Mouse (Mus musculus) bone marrow macrophage, adult 2 months (primary cell): ENCODE data around the gene Smim14. TPM values are rescaled to one million over a fixed set of nuclear protein-coding genes. Genes with fewer than 3 reads are reported as not detected.

ENCODE experiments used
- H3K27ac ChIP-seq: 2 replicates; pipeline ENCODE4 v1.5.1; 2012; ENCODE audit warnings: low read depth, low read length; ENCODE audit not compliant: insufficient read depth
- H3K4me1 ChIP-seq: 2 replicates; pipeline ENCODE4 v1.6.1; 2012; ENCODE audit warnings: low read length; ENCODE audit not compliant: control insufficient read depth, insufficient read depth
- H3K4me3 ChIP-seq: 2 replicates; pipeline ENCODE4 v1.5.1; 2012; ENCODE audit warnings: mild to moderate bottlenecking, low read length, moderate library complexity; ENCODE audit not compliant: insufficient read depth
- CTCF ChIP-seq: IDR thresholded peaks from 2 replicates; pipeline ENCODE4 v1.5.1; 2012; ENCODE audit warnings: low read depth, mild to moderate bottlenecking, low read length, moderate library complexity
- POLR2A ChIP-seq: IDR thresholded peaks from 2 replicates; pipeline ENCODE4 v1.6.1; 2012; ENCODE audit warnings: mild to moderate bottlenecking, low read depth, low read length, borderline replicate concordance
- polyA plus RNA-seq: library from polyadenylated mRNA; stranded (reverse); fragments of >200 nt; gene quantifications from 2 replicates; pipeline ENCODE4 v1.2.4, GENCODE M21; 2012; ENCODE audit not compliant: missing spikeins, insufficient read depth, insufficient read length

The Smim14 gene
- polyA plus RNA-seq, 1 experiment: 232 TPM

GRCm38 (mm10) chr5:65525674-65526443, 11.1 kb downstream of the Smim14 start:
- TF ChIP-seq POLR2A (no peak), CTCF (no peak)
- Histone ChIP-seq H3K4me1 (no peaks in the 10 kb centered on the region), H3K4me3 (no peak overlapping the region), H3K27ac (no peak overlapping the region)

- no peak for TF ChIP-seq POLR2A
- no peak for TF ChIP-seq CTCF
- H3K4me1 ChIP-seq: no peaks in the 10 kb centered on the region
- no peak overlapping the region for H3K27ac ChIP-seq
- H3K4me3 ChIP-seq: no peak overlapping the region
These were observed 12.2 kb downstream of the Smim14 start for GRCm38 (mm10) chr5:65524831-65525230.

GRCm38 (mm10) chr5:65521803-65522202, 15.2 kb downstream of the Smim14 start:
- Histone ChIP-seq H3K4me3 (no peak overlapping the region), H3K4me1 (no peaks in the 10 kb centered on the region), H3K27ac (no peak overlapping the region)
- TF ChIP-seq CTCF (no peak), POLR2A (no peak)

GRCm38 (mm10) chr5:65514635-65515278, 22.2 kb downstream of the Smim14 start:
- Histone ChIP-seq H3K4me3 (no peak overlapping the region), H3K27ac (peak overlapping the region; percentile 12; the same call in 1 of the 2 replicates), H3K4me1 (peaks cover 15% of the 10 kb centered on the region)
- TF ChIP-seq CTCF (no peak), POLR2A (no peak)

GRCm38 (mm10) chr5:65513506-65513905, 23.5 kb downstream of the Smim14 start:
- TF ChIP-seq POLR2A: no peak
- TF ChIP-seq CTCF: no peak
- Histone ChIP-seq H3K4me1 (peaks cover 15% of the 10 kb centered on the region), H3K27ac (no peak overlapping the region), H3K4me3 (no peak overlapping the region)

GRCm38 (mm10) chr5:65508395-65508794, 28.6 kb downstream of the Smim14 start:
- Histone ChIP-seq H3K4me1 (no peaks in the 10 kb centered on the region), H3K27ac (no peak overlapping the region), H3K4me3 (no peak overlapping the region)
- no peak for TF ChIP-seq POLR2A

- Histone ChIP-seq H3K27ac (no peak overlapping the region), H3K4me3 (no peak overlapping the region), H3K4me1 (no peaks in the 10 kb centered on the region)
- TF ChIP-seq POLR2A (no peak), CTCF (no peak)
These were observed 31.2 kb downstream of the Smim14 start for GRCm38 (mm10) chr5:65505786-65506185.

- Histone ChIP-seq H3K4me1 (no peaks in the 10 kb centered on the region), H3K27ac (no peak overlapping the region), H3K4me3 (no peak overlapping the region)
- TF ChIP-seq CTCF: no peak
- TF ChIP-seq POLR2A: no peak
These were observed 35.6 kb downstream of the Smim14 start for GRCm38 (mm10) chr5:65501407-65501806.

- no peak for TF ChIP-seq POLR2A
- no peak for TF ChIP-seq CTCF
- Histone ChIP-seq H3K4me1 (no peaks in the 10 kb centered on the region), H3K4me3 (no peak overlapping the region), H3K27ac (no peak overlapping the region)
These were observed 36.8 kb downstream of the Smim14 start for GRCm38 (mm10) chr5:65500231-65500630.
